Mouse (Mus musculus) CD8-positive naive resting alpha-beta T cell, adult 2 months (primary cell): ENCODE results near the gene Hist1h2bb.

Experiments used
- DNase-seq, 2 experiments: peaks; one replicate each; pipeline ENCODE4 v3.0.0; 2022; ENCODE audit warnings: low read depth in 2 of 2, low spot score in 2 of 2

The Hist1h2bb gene

GRCm38 (mm10) chr13:23725213-23725612 is 21.3 kb upstream of the Hist1h2bb start:
- no peak for DNase-seq

DNA sequence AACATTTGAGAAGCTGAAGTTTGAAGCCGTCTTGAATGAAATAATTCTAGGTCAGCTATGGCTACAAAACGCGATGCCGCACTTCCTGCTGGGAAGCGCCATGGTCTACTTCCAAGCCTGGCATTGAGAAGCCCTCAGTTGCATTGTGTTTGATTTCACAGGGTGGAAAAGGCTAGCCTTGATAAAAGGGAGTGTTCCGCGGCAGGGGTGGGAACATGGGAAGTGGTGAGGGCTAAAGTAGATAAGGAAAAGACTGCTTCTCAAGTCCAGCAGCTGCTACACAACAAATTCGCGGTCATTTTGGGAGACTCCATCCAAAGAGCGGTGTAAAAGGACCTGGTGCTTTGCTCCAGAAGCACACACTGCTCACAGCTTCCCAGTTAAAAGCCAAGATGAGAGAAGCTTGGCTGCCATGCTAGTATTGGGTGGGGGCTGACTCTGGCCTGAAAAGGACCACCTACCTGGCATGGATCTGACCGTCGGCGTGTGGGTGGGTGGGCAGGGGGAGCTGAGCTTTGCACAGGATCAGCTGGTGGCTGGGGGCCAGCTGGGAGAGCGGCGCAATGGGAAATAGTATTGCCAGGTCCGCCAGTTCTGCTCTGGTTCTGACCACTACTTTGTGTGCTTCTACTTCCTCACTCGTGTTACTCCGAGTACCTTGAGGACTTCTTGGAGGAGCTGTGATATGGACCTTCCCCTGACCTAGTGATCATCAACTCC is 17.9 kb upstream of the Hist1h2bb start:
- DNase-seq = no peak

DNA sequence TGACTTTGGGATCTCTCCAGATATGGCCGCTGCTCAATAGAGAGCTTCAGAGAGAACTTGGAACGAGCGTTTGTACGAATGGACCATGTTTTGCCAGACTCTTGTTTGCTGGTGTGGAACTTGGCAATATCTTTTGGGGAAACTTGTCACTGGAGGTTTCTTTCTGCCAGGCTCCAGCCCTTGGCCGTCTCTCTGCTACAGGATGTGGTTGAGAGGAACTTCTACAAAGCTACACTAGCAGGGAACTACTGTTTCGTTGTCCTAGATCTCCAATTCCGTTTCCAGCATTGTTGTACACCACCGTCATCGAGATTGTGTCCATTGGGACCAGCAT is 17.4 kb upstream of the Hist1h2bb start:
- DNase-seq = no peak

GRCm38 (mm10) chr13:23729706-23730105 is 16.8 kb upstream of the Hist1h2bb start:
- DNase-seq = no peak

GRCm38 (mm10) chr13:23730479-23730878 is 16.1 kb upstream of the Hist1h2bb start:
- no peak for DNase-seq

- peak in 1 of 2 experiments; percentile 34 for DNase-seq
Measured at GRCm38 (mm10) chr13:23732156-23732804, 14.3 kb upstream of the Hist1h2bb start.

GRCm38 (mm10) chr13:23737091-23737490 is 9.4 kb upstream of the Hist1h2bb start:
- no peak for DNase-seq

DNA sequence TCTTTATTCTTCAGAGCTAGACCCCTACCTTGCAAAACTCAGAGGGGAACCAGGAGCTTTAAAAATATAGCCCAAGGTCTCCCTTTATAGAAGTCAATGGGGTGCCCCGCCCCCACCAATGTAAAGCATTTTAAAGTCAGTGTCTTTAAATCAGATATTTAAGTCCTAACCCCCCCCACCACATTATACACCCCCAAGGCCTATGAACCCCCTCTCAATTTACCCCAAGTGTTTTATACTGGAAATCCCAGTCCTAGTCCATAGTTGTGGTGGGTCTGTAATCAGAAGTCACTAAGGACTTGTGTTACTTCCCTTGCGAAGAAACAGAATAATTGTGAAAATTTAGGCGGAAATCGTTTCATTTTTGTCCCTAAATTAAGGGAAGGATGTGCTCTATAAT is 8.5 kb upstream of the Hist1h2bb start:
- no peak for DNase-seq

DNA sequence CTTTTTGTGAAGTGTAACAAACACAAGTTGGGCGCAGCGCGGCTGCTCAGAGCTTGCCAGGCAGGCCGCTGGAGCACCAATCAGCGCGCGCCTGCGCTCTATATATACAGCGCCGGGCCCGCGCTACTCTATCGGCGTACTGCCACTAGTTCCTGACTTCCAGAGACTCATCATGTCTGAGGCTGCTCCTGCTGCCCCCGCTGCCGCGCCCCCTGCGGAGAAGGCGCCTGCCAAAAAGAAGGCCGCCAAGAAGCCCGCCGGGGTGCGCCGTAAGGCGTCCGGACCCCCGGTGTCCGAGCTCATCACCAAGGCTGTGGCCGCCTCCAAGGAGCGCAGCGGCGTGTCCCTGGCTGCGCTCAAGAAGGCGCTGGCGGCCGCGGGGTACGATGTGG is 7.9 kb upstream of the Hist1h2bb start, which contains the start of gene Hist1h1c:
TSS of gene Hist1h1c (plus strand) at position 132 of the 392 bp plus-strand sequence.
- DNase-seq = peak; percentile 90 to 91

DNA sequence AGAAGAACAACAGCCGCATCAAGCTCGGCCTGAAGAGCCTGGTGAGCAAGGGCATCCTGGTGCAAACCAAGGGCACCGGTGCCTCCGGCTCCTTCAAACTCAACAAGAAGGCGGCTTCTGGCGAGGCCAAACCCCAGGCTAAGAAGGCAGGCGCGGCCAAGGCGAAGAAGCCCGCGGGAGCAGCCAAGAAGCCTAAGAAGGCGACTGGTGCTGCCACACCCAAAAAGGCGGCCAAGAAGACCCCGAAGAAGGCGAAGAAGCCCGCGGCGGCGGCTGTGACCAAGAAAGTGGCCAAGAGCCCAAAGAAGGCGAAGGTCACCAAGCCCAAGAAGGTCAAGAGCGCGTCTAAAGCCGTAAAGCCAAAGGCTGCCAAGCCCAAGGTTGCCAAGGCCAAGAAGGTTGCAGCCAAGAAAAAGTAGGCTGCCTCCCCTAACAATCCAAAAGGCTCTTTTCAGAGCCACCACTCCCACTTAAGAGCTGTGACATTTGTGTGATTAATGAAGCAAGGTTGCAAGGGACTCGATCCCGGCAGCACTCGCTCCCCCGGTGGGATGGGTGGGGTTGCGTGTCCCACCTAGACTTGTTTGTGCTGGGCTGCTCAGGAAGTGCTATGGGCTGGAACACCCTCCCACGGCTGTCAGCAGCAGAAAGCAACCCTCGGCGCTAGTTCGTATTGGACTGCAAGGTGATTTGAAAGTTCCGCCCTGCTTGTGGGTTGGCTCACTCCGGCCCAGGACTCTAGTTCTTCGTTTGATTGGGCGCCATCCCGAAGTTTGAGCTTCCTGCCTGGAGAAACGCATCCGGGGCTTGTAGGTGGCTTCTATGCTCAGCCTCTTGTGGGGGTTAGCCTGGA is 7.2 kb upstream of the Hist1h2bb start:
- peak; percentile 88 to 89 for DNase-seq

GRCm38 (mm10) chr13:23739922-23740252 is 6.6 kb upstream of the Hist1h2bb start:
- no peak for DNase-seq

GRCm38 (mm10) chr13:23740256-23740840 is 6.2 kb upstream of the Hist1h2bb start:
- no peak for DNase-seq

GRCm38 (mm10) chr13:23740910-23741309 is 5.6 kb upstream of the Hist1h2bb start:
- no peak for DNase-seq

GRCm38 (mm10) chr13:23742007-23742406 is 4.5 kb upstream of the Hist1h2bb start:
- no peak for DNase-seq

DNA sequence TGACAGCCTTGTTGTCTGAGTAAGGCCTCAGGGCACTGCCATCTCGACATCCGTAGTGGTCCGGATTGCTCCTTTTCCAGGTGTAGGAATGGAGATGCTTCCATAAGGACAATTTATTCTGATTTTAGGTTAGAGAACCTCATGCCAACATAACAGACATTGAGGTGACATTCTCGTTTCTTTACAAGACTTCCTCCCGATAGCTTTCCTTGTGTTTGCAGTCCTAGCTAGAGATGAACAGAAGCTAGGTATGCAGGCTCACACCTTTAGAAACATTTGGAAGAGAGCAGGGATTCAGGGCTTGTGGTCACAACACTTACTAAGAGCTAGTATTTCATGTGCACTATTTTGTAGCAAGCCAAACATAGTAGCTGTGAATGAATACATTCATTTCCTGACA is 3.3 kb upstream of the Hist1h2bb start:
- DNase-seq = no peak

GRCm38 (mm10) chr13:23743963-23744362 is 2.6 kb upstream of the Hist1h2bb start:
- no peak for DNase-seq

DNA sequence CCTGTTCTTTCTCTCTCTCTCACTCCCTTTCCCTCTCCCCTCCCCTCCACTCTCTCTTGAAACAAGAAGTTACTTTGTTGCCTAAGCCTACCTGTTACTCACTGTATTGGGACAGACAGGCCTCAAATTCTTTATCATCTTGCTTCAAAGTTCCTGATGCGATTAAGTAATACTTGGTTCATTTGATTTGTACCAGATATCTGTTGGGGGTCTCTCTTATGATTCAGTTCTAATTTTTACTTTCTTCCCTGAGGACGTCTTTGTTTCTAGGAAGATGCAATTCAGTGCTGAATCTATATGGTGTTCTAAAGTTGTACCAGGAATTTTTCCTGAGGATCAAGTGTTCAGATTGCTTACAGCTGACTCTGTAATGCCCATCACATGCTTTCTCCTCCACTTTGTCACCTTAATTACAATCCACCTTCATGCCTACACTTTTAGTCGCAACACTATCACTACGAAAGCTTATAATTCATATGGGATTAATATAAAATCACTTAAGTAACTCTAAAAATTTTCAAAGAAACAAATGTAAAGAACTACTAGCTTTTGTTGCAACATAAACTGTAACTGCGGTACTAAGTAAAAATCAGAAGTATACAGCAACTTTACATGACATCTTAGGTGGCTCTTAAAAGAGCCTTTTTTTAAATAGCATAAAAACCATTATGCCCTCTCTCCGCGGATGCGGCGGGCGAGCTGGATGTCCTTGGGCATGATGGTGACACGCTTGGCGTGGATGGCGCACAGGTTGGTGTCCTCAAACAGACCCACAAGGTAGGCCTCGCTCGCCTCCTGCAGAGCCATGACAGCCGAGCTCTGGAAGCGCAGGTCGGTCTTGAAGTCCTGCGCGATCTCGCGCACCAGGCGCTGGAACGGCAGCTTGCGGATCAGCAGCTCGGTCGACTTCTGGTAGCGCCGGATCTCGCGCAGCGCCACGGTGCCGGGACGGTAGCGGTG is 1.8 kb upstream of the Hist1h2bb start:
- no peak for DNase-seq

DNA sequence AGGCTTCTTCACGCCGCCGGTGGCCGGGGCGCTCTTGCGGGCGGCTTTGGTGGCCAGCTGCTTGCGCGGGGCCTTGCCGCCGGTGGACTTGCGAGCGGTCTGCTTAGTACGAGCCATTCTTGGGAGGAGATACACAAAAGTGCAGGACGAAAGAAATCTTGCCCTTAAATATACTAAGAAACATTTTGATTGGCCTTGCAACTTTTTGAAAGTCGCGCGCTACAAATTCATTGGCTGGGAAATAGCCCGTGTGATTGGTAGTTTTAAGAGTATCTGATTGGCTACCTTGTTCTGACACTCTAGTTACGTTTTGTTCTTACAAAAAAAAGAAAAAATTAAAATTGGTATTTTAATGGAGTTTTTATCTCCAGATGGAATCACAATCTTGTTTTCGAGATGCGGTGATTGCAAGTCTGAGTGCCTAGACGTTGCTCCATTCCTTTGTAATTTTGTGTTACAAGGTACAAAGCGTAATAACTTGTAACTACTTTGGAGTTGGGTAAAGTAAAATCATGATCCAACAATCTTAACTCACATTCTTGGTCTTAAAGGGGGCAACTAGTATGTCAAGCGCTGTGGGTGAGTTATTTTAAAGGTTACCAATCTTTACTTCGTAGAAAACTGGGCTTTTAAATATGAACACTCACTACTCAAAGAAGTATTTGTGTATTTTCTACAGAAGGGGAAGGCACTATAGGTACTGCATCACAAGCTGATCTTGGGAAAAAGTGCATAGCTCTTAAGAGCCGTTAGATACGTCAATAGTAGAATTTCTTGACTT is 963 bp upstream of the Hist1h2bb start, which contains the start of gene Hist1h3c:
TSS of gene Hist1h3c (minus strand) at position 222 of the 781 bp plus-strand sequence.
- peak; percentile 52 to 80 for DNase-seq

DNA sequence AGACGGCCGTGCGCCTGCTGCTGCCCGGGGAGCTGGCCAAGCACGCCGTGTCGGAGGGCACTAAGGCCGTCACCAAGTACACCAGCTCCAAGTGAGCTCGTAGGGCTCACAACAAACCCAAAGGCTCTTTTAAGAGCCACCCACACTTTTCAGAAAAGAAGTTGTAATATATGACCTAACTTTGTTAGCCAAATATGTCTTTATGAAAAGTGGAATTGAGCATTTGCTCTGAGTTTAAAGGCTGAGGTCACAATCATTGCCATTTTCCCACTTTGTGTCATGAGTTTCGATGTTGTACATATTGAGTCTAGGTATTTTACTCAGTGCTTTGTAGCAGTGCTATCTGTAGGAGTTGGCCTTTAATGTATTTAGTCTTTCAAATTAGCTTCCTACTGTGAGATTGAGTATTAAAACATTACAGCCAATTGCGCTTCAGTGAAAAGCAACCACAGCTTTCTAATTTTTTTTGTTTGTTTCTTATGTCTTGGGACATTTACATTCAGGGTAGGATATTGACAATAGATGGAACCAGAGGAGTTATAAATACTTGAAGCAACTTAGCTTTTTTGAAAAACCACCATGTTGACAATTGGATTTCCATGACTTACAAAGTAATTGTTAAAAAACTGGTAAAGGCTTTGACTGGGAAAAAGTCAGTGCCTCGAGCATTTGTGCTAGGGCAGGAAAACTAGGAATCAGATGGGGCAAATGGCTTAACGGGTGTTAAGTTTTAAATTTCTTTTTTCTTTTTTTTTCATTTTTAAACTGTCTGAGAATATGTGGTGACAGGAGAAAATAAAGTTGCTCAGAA is 752 bp downstream of the Hist1h2bb start:
- DNase-seq = no peak
